Mouse (Mus musculus): ENCODE measurements around the gene Dync2h1.

- TF ChIP-seq POLR2A (IDR thresholded peaks at IDR 0.05; ENCODE audit: borderline replicate concordance, extremely low read depth, insufficient read depth, insufficient read length, poor library complexity, severe bottlenecking) (no peak), CTCF (IDR thresholded peaks at IDR 0.05; ENCODE audit: borderline replicate concordance, extremely low read depth, insufficient read depth, insufficient read length) (no peak)
Observed at GRCm38 (mm10) chr9:7042635-7043273, 141.5 kb downstream of the Dync2h1 start.
